Mouse (Mus musculus) heart, adult 11 months (tissue): ENCODE measurements around the gene Upp2.

ENCODE experiments used
- DNase-seq: peaks from one replicate; pipeline ENCODE4 v3.0.0; 2022

The Upp2 gene

GRCm38 (mm10) chr2:58778986-58779495 lies 211.9 kb downstream of the Upp2 start:
- no peak for DNase-seq

- no peak for DNase-seq
These were observed 216.4 kb downstream of the Upp2 start for GRCm38 (mm10) chr2:58783526-58783925.

GRCm38 (mm10) chr2:58786177-58786576 lies 219.1 kb downstream of the Upp2 start:
- DNase-seq = no peak

GRCm38 (mm10) chr2:58786681-58787080 lies 219.6 kb downstream of the Upp2 start:
- peak; percentile 89 for DNase-seq

- no peak for DNase-seq
These were observed 220.3 kb downstream of the Upp2 start for GRCm38 (mm10) chr2:58787360-58787759.

- DNase-seq = no peak
These were observed 222.8 kb downstream of the Upp2 start for GRCm38 (mm10) chr2:58789934-58790333.

GRCm38 (mm10) chr2:58790361-58790760 lies 223.3 kb downstream of the Upp2 start:
- DNase-seq = no peak

GRCm38 (mm10) chr2:58794489-58794888 lies 227.4 kb downstream of the Upp2 start:
- no peak for DNase-seq

GRCm38 (mm10) chr2:58795432-58795831 lies 228.3 kb downstream of the Upp2 start:
- no peak for DNase-seq

GRCm38 (mm10) chr2:58797506-58797905 lies 230.4 kb downstream of the Upp2 start:
- no peak for DNase-seq

GRCm38 (mm10) chr2:58799126-58799525 lies 232.0 kb downstream of the Upp2 start:
- no peak for DNase-seq

GRCm38 (mm10) chr2:58799623-58800022 lies 232.5 kb downstream of the Upp2 start:
- DNase-seq = no peak

- DNase-seq = no peak
These were observed 245.8 kb downstream of the Upp2 start for GRCm38 (mm10) chr2:58812941-58813340.

GRCm38 (mm10) chr2:58828910-58829600 lies 262.0 kb downstream of the Upp2 start:
- DNase-seq = no peak

GRCm38 (mm10) chr2:58829981-58830742 lies 263.1 kb downstream of the Upp2 start:
- no peak for DNase-seq

- DNase-seq = peak; percentile 27
These were observed 265.3 kb downstream of the Upp2 start for GRCm38 (mm10) chr2:58832253-58832980.

- DNase-seq = no peak
These were observed 273.9 kb downstream of the Upp2 start for GRCm38 (mm10) chr2:58841021-58841420.

GRCm38 (mm10) chr2:58842443-58842842 lies 275.3 kb downstream of the Upp2 start:
- no peak for DNase-seq
